Mouse (Mus musculus): Measurements from ENCODE around the gene Otud4. TPM values are rescaled to one million over a fixed set of nuclear protein-coding genes. Genes with fewer than 3 reads are reported as not detected.
"Not testable (repeated sequence)": the region's sequence is repeated elsewhere in the genome, so short reads cannot be mapped to it uniquely, and the experiment has no call there.

Gene Otud4
- polyA plus RNA-seq (2012; rRNA removed): 26.4 and 28.6 TPM in 2 replicates

- DNase-seq (ENCODE audit: extremely low spot score in 1 of 2, low spot score in 1 of 2): peak; percentile 15 to 57
Measured at GRCm38 (mm10) chr8:79639586-79640451, at the start of gene Otud4. TSS of gene Otud4 (plus strand) at chr8:79639618.

- no peak for DNase-seq (ENCODE audit: extremely low spot score in 1 of 2, low spot score in 1 of 2)
Measured at GRCm38 (mm10) chr8:79600962-79601361, 38.5 kb upstream of the Otud4 start.

GRCm38 (mm10) chr8:79603204-79603603 lies 36.2 kb upstream of the Otud4 start:
- not testable (repeated sequence) for DNase-seq (ENCODE audit: extremely low spot score in 1 of 2, low spot score in 1 of 2)

GRCm38 (mm10) chr8:79606225-79606624 lies 33.2 kb upstream of the Otud4 start:
- DNase-seq (ENCODE audit: extremely low spot score in 1 of 2, low spot score in 1 of 2): no peak

GRCm38 (mm10) chr8:79606751-79607300 lies 32.6 kb upstream of the Otud4 start:
- no peak for DNase-seq (ENCODE audit: extremely low spot score in 1 of 2, low spot score in 1 of 2)

GRCm38 (mm10) chr8:79608701-79609100 lies 30.7 kb upstream of the Otud4 start:
- no peak for DNase-seq (ENCODE audit: extremely low spot score in 1 of 2, low spot score in 1 of 2)

- no peak for DNase-seq (ENCODE audit: extremely low spot score in 1 of 2, low spot score in 1 of 2)
Measured at GRCm38 (mm10) chr8:79610268-79610667, 29.1 kb upstream of the Otud4 start.

- DNase-seq (ENCODE audit: extremely low spot score in 1 of 2, low spot score in 1 of 2): peak; percentile 4 to 27
Measured at GRCm38 (mm10) chr8:79612298-79612697, 27.1 kb upstream of the Otud4 start.

- DNase-seq (ENCODE audit: extremely low spot score in 1 of 2, low spot score in 1 of 2): no peak
Measured at GRCm38 (mm10) chr8:79612965-79613364, 26.5 kb upstream of the Otud4 start.

- no peak for DNase-seq (ENCODE audit: extremely low spot score in 1 of 2, low spot score in 1 of 2)
Measured at GRCm38 (mm10) chr8:79615741-79616350, 23.6 kb upstream of the Otud4 start.

- DNase-seq (ENCODE audit: extremely low spot score in 1 of 2, low spot score in 1 of 2): no peak
Measured at GRCm38 (mm10) chr8:79618906-79619305, 20.5 kb upstream of the Otud4 start.

- DNase-seq (ENCODE audit: extremely low spot score in 1 of 2, low spot score in 1 of 2): no peak
Measured at GRCm38 (mm10) chr8:79619353-79619752, 20.1 kb upstream of the Otud4 start.

- no peak for DNase-seq (ENCODE audit: extremely low spot score in 1 of 2, low spot score in 1 of 2)
Measured at GRCm38 (mm10) chr8:79620000-79620399, 19.4 kb upstream of the Otud4 start.

GRCm38 (mm10) chr8:79620489-79621276 lies 18.7 kb upstream of the Otud4 start:
- no peak for DNase-seq (ENCODE audit: extremely low spot score in 1 of 2, low spot score in 1 of 2)

GRCm38 (mm10) chr8:79622346-79622745 lies 17.1 kb upstream of the Otud4 start:
- no peak for DNase-seq (ENCODE audit: extremely low spot score in 1 of 2, low spot score in 1 of 2)

- no peak for DNase-seq (ENCODE audit: extremely low spot score in 1 of 2, low spot score in 1 of 2)
Measured at GRCm38 (mm10) chr8:79623351-79623750, 16.1 kb upstream of the Otud4 start.

GRCm38 (mm10) chr8:79624416-79624815 lies 15.0 kb upstream of the Otud4 start:
- DNase-seq (ENCODE audit: extremely low spot score in 1 of 2, low spot score in 1 of 2): no peak

- DNase-seq (ENCODE audit: extremely low spot score in 1 of 2, low spot score in 1 of 2): no peak
Measured at GRCm38 (mm10) chr8:79626213-79626612, 13.2 kb upstream of the Otud4 start.

- DNase-seq (ENCODE audit: extremely low spot score in 1 of 2, low spot score in 1 of 2): no peak
Measured at GRCm38 (mm10) chr8:79635491-79635890, 3.9 kb upstream of the Otud4 start.

- no peak for DNase-seq (ENCODE audit: extremely low spot score in 1 of 2, low spot score in 1 of 2)
Measured at GRCm38 (mm10) chr8:79636151-79636550, 3.3 kb upstream of the Otud4 start.

GRCm38 (mm10) chr8:79637237-79637636 lies 2.2 kb upstream of the Otud4 start:
- DNase-seq (ENCODE audit: extremely low spot score in 1 of 2, low spot score in 1 of 2): no peak
